Mouse (Mus musculus): ENCODE results near the gene Katnal1. TPM values are rescaled to one million over a fixed set of nuclear protein-coding genes. Genes with fewer than 3 reads are reported as not detected.

Katnal1 gene
- polyA plus RNA-seq, 1 experiment from 2014 or later = 39.7 TPM

DNA sequence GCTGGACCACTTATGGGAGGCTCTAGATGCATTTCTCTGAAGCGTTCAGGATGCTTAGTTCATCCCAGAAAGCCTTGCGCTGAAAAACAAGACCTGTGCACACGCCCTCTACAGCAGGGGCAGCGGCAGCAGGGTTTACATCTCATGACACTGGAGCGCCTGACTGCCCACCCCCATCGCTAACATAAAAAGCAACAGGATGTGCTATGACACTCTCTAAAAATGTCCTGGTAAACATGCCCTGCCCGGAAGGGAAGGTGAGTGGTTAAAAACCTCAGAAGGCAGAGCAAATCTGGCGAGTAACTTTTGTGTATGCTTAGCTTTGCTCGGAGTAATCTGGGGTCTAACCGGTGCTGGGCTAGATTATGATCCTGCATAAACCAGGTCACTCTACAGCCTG is 62.5 kb downstream of the Katnal1 start:
- H3K9me3 ChIP-seq = no peaks in the 10 kb centered on the region
- H3K27me3 ChIP-seq = no peaks in the 10 kb centered on the region
- H3K4me1 ChIP-seq = peaks cover 6% of the 10 kb centered on the region; the same call in 1 of the 2 replicates
- no peak overlapping the region for H3K4me3 ChIP-seq
- no peak overlapping the region for H3K4me2 ChIP-seq (replicated peaks)
- H3K36me3 ChIP-seq = no peaks in the 10 kb centered on the region
- H3K27ac ChIP-seq (replicated peaks) = no peak overlapping the region
- no peak for ATAC-seq (ENCODE audit: low FRiP score, low read depth)
- no peak overlapping the region for H3K9ac ChIP-seq (replicated peaks)
- WGBS = 82% methylated on average over 10 of the region's 10 CpGs

DNA sequence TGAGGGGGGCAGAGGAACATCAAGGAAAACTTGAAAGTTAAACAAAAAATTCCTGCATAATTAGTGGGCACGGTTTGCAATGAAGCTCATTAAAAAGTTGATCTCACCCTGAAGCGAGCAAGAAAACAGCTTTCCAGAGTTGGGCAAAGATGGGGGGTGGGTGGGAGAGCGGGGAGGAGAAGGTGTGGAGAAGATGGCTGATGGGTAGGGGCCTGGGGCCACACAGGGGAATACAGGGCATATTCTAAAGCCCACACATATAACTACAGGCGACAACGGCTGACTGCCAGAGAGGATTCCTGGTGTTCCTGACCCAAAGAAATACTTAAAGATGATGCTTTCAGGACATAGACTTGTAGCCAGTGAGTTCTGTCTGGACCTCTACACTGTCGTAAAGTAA is 65.7 kb downstream of the Katnal1 start:
- WGBS = 69% methylated on average over 6 of the region's 6 CpGs
- Histone ChIP-seq H3K4me1 (peaks cover 6% of the 10 kb centered on the region; the same call in 1 of the 2 replicates), H3K4me2 (replicated peaks) (no peak overlapping the region), H3K27me3 (no peaks in the 10 kb centered on the region), H3K9ac (replicated peaks) (no peak overlapping the region), H3K4me3 (no peak overlapping the region), H3K27ac (replicated peaks) (no peak overlapping the region), H3K36me3 (no peaks in the 10 kb centered on the region), H3K9me3 (no peaks in the 10 kb centered on the region)
- ATAC-seq (ENCODE audit: low FRiP score, low read depth) = no peak

DNA sequence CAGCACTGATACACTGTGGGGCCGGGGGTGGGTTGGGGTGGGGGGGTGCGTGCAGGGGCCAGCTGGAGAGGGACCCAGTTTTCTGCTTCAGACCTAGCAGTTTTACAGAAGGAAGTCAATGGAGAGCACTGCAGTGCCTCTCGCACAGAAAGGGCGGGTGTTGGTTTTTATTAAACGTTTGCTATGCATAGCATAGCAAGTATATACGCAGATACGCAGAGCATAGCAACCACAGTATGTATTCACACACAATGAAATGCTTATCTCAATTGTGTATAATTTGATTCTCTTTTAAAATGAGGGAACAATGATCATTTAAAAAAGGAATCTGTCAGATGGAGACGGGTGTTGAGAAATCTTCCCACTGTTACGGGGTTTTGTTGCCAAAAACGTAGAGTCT is 66.3 kb downstream of the Katnal1 start:
- Histone ChIP-seq H3K9me3 (no peaks in the 10 kb centered on the region), H3K27ac (replicated peaks) (no peak overlapping the region), H3K4me3 (no peak overlapping the region), H3K27me3 (no peaks in the 10 kb centered on the region), H3K36me3 (no peaks in the 10 kb centered on the region), H3K4me2 (replicated peaks) (no peak overlapping the region), H3K4me1 (peaks cover 6% of the 10 kb centered on the region; the same call in 1 of the 2 replicates), H3K9ac (replicated peaks) (no peak overlapping the region)
- 74% methylated on average over 10 of the region's 10 CpGs for WGBS
- ATAC-seq (ENCODE audit: low FRiP score, low read depth) = no peak

DNA sequence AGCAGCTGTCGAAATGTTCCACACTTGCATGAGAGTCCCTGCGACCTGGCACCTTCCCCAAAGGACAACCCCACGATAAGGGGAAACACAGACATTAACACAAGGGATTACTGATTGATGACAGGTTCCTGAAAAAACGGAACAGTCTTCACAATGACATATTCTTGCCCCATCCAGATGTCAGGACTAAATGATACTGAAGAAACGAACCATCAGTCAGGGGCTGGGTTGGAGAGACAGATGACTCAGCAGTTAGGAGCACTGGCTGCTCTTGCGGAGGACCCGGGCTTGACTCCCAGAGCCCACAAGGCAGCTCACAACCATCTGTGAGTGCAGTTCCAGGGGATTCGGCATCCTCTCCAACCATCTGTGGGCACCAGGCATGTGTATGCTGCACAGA is 67.0 kb downstream of the Katnal1 start:
- H3K27ac ChIP-seq (replicated peaks) = no peak overlapping the region
- ATAC-seq (ENCODE audit: low FRiP score, low read depth) = no peak
- no peaks in the 10 kb centered on the region for H3K36me3 ChIP-seq
- no peak overlapping the region for H3K4me2 ChIP-seq (replicated peaks)
- no peak overlapping the region for H3K9ac ChIP-seq (replicated peaks)
- no peak overlapping the region for H3K4me3 ChIP-seq
- H3K9me3 ChIP-seq = no peaks in the 10 kb centered on the region
- 74% methylated on average over 8 of the region's 8 CpGs for WGBS
- no peaks in the 10 kb centered on the region for H3K27me3 ChIP-seq
- peaks cover 6% of the 10 kb centered on the region; the same call in 1 of the 2 replicates for H3K4me1 ChIP-seq

DNA sequence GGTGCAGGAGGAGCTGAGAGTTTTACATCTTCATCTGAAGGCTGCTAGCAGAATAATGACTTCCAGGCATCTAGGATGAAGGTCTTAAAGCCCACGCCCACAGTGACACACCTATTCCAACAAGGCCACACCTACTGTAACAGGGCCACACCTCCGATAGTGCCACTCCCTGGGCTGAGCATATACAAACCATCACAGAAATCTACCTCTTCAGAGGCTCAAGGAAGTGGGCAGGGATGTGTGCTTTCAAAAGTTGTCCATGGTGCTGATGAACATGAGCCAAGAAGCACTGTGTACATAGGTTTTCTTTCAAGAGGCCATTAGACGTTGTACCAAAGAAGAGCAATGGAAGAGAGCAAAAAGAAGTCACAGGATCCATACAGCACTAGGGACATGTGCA is 71.6 kb downstream of the Katnal1 start:
- WGBS = 91% methylated on average over 3 of the region's 3 CpGs
- Histone ChIP-seq H3K9me3 (no peaks in the 10 kb centered on the region), H3K36me3 (no peaks in the 10 kb centered on the region), H3K4me1 (peaks cover 6% of the 10 kb centered on the region; the same call in 1 of the 2 replicates), H3K27ac (replicated peaks) (no peak overlapping the region), H3K4me2 (replicated peaks) (no peak overlapping the region), H3K4me3 (no peak overlapping the region), H3K27me3 (no peaks in the 10 kb centered on the region), H3K9ac (replicated peaks) (no peak overlapping the region)
- ATAC-seq (ENCODE audit: low FRiP score, low read depth) = no peak

DNA sequence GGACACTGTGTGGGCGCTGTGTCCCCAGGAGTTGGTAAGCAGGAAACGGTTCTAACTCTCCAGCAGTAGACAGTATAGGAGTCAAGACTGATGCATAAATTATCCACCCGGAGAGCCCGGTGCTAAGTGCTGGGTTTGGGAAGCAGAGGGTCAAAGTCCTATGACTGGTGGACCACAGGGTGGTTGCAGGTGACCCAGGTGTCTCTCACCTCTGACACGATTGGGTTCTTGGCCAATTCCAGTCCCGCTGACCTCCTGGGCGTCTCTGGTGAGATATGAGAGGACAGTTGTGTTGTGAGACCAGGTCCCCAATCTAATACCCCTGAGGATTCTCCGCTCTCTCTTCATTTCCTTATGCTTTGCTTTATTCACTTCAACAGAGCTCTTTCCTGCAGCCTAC is 74.1 kb downstream of the Katnal1 start:
- Histone ChIP-seq H3K27me3 (no peaks in the 10 kb centered on the region), H3K9ac (replicated peaks) (no peak overlapping the region), H3K36me3 (no peaks in the 10 kb centered on the region), H3K4me1 (peaks cover 6% of the 10 kb centered on the region; the same call in 1 of the 2 replicates), H3K27ac (replicated peaks) (no peak overlapping the region), H3K9me3 (no peaks in the 10 kb centered on the region), H3K4me3 (no peak overlapping the region), H3K4me2 (replicated peaks) (no peak overlapping the region)
- 83% methylated on average over 8 of the region's 8 CpGs for WGBS
- ATAC-seq (ENCODE audit: low FRiP score, low read depth) = no peak

DNA sequence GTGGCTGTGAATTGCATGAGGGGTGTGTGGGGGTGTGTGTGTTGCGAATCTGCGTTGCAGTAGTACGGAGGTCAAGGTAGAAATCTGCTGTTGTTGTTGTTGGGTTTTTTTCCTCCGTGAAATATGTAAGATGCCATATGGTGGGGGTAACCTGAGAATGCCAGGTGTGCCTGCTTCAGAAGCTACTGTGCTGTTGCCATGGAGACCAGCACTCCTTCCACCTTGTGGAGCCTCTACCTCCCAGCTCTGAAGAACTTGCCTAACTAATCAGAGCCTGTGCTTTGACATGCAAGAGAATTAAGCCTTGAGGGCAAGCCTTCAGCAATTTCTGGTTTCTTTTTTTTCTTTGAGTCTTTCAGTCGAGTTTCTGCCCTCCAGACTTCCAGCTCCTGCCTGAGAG is 75.0 kb downstream of the Katnal1 start:
- ATAC-seq (ENCODE audit: low FRiP score, low read depth) = no peak
- H3K27me3 ChIP-seq = no peaks in the 10 kb centered on the region
- no peak overlapping the region for H3K9ac ChIP-seq (replicated peaks)
- no peaks in the 10 kb centered on the region for H3K9me3 ChIP-seq
- peaks cover 6% of the 10 kb centered on the region; the same call in 1 of the 2 replicates for H3K4me1 ChIP-seq
- no peak overlapping the region for H3K4me3 ChIP-seq
- no peak overlapping the region for H3K4me2 ChIP-seq (replicated peaks)
- 40% methylated on average over 5 of the region's 5 CpGs for WGBS
- no peak overlapping the region for H3K27ac ChIP-seq (replicated peaks)
- H3K36me3 ChIP-seq = no peaks in the 10 kb centered on the region

DNA sequence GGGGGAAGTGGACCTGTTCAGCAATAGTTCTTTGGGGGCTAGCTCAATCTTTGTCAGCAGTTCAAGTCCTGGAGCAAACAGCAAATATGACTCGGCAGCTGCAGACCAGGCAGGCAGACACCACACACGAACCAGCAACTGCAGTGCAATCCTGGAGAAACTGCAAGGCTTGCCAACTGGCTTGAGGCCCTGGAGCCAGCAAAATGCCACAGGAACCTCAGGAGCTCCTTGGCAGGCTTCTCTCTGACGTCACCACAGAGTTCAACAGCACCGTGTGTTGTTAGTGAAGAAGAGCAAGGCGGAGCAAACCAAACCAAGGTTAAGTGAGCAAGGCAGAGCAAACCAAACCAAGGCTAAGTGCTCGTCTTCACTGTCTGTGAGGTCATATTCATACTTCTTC is 79.6 kb downstream of the Katnal1 start:
- Histone ChIP-seq H3K9me3 (no peaks in the 10 kb centered on the region), H3K4me3 (no peak overlapping the region), H3K4me1 (peaks cover 9% of the 10 kb centered on the region), H3K9ac (replicated peaks) (no peak overlapping the region), H3K27me3 (no peaks in the 10 kb centered on the region), H3K36me3 (no peaks in the 10 kb centered on the region), H3K4me2 (replicated peaks) (no peak overlapping the region), H3K27ac (replicated peaks) (no peak overlapping the region)
- 93% methylated on average over 6 of the region's 6 CpGs for WGBS
- no peak for ATAC-seq (ENCODE audit: low FRiP score, low read depth)

DNA sequence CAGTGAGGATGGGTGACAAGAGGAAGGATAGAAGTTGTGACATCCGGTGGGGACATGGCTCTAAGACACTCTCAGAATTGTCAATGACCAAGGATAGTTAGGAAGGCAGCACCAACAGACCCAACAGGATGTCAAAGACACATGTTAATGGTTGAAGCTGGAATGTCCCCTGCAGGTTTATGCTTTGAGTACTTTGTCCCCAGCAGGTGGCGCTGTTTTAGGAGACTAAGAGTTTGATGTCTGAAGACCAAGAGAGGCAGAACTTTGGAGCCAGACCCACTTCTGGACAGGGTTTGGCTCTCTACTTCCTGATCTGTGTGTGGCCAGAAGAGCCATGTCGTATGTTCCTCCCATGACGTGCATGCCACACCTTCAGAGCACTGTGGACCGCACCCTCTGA is 82.1 kb downstream of the Katnal1 start:
- Histone ChIP-seq H3K36me3 (no peaks in the 10 kb centered on the region), H3K9ac (replicated peaks) (no peak overlapping the region), H3K4me1 (peaks cover 8% of the 10 kb centered on the region; the same call in 1 of the 2 replicates), H3K9me3 (no peaks in the 10 kb centered on the region), H3K27ac (replicated peaks) (no peak overlapping the region), H3K4me3 (no peak overlapping the region), H3K27me3 (no peaks in the 10 kb centered on the region), H3K4me2 (replicated peaks) (no peak overlapping the region)
- no peak for ATAC-seq (ENCODE audit: low FRiP score, low read depth)
- 94% methylated on average over 5 of the region's 5 CpGs for WGBS

DNA sequence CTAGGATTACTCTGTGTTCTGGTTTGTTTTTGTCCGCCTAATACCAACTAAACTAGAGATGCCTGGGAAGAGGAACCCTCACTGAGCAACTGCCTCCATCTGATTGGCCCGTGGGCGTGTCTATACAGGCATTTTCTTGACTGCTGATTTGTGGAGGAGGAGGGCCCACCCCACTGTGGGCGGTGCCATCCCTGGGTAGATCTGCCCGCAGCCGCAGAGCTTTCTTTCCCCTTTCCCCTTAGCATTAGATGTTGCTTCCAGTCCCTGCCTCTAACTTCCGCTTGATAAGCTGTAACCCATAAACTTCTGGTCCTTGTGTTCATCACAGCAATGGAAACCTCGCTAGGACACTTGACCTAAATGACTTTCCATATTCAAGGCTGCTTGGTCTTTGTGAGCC is 92.1 kb downstream of the Katnal1 start:
- Histone ChIP-seq H3K4me1 (no peaks in the 10 kb centered on the region; the same call in 1 of the 2 replicates), H3K4me2 (replicated peaks) (no peak overlapping the region), H3K27ac (replicated peaks) (no peak overlapping the region), H3K4me3 (no peak overlapping the region), H3K9ac (replicated peaks) (no peak overlapping the region), H3K9me3 (no peaks in the 10 kb centered on the region), H3K36me3 (no peaks in the 10 kb centered on the region), H3K27me3 (peaks cover 23% of the 10 kb centered on the region)
- no peak for ATAC-seq (ENCODE audit: low FRiP score, low read depth)
- 35% methylated on average over 8 of the region's 8 CpGs for WGBS

DNA sequence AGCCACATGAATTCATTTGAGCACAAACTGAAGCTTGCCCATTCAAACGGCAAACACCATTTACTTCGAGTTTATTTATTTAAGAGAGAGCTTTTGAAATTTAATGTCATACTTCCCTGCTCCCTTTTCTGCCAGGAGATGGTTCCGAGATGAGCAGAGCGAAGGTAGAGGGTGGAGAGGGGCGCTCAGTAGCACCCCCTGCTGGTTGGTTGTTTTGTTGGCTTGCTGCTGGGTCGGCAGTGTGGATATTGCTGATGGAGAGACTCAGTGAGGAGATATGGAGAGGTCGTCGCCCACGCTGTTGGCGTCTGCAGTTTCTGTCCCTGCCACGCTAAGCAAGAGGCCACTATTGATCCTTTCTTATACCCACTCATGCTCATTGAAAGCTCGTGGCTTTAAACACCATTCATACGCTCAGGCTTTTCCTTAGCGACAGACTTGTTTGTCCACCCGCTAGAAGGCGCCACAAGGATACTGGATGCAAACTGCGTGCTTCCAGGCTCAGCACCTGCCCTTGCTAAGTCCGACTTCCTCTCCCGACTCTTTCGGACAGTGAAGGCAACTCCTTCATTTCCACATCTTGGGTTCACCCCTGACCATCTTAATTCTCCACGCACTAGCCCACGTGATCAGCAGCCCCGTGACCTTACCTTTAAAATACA is 97.4 kb downstream of the Katnal1 start:
- peak overlapping the region; percentile 16 for H3K4me3 ChIP-seq
- H3K9ac ChIP-seq (replicated peaks) = no peak overlapping the region
- peak overlapping the region; percentile 45 for H3K4me2 ChIP-seq (replicated peaks)
- WGBS = 4% methylated on average over 23 of the region's 23 CpGs
- ATAC-seq (ENCODE audit: low FRiP score, low read depth) = peak; percentile 66
- H3K27ac ChIP-seq (replicated peaks) = no peak overlapping the region
- no peaks in the 10 kb centered on the region for H3K36me3 ChIP-seq
- peaks cover 33% of the 10 kb centered on the region for H3K27me3 ChIP-seq
- no peaks in the 10 kb centered on the region for H3K9me3 ChIP-seq
- peaks cover 5% of the 10 kb centered on the region for H3K4me1 ChIP-seq

DNA sequence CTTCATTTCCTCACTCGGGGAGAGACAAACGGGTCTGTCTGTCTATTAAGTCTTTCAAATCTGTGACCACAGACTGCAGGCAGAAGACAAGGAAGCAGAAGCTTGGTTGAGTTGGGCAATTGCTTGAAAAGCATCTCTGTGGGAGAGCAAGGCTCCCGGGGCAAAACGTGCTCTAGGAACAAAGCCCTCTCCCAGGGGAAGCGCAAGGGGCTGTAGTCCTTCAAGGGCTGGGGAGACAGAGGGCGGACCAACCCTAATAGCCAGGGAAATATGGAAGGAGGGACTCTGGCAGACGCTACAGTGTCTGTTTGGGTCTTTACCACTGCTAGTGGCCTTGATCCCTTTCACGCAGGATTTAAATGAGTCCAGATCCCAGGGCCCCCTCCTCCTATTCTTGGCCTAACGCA is 98.0 kb downstream of the Katnal1 start:
- 0 out of 2 replicates have a peak overlapping the region, but pooled peaks have one; percentile 8 for H3K27ac ChIP-seq (replicated peaks)
- no peak overlapping the region; the same call in 1 of the 2 replicates for H3K9ac ChIP-seq (replicated peaks)
- peak overlapping the region; percentile 45 for H3K4me2 ChIP-seq (replicated peaks)
- ATAC-seq (ENCODE audit: low FRiP score, low read depth) = peak; percentile 44; the same call in 1 of the 2 replicates
- H3K4me1 ChIP-seq = peaks cover 5% of the 10 kb centered on the region
- H3K9me3 ChIP-seq = no peaks in the 10 kb centered on the region
- WGBS = 1% methylated on average over 9 of the region's 9 CpGs
- peak overlapping the region; percentile 16 for H3K4me3 ChIP-seq
- H3K36me3 ChIP-seq = no peaks in the 10 kb centered on the region
- peaks cover 33% of the 10 kb centered on the region for H3K27me3 ChIP-seq

DNA sequence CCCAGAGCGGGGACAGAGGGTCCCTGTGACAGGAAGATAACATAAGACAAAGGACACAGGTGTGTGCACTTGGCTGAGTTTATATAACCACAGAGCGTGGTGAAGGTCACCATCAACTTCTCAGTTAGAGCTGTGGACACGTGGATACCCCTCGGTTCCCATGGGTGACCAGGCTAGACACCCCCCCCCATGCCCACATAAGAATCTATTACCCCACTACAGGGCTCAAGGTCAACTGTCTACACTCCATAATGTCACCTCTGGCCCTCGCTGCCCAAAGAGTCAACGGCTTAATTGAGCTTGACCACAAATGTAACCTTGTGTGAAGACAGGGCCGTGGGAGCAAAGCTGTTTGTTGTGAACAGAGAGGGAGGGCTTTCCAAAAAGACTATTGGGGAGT is 103.4 kb downstream of the Katnal1 start:
- Histone ChIP-seq H3K27ac (replicated peaks) (no peak overlapping the region), H3K36me3 (no peaks in the 10 kb centered on the region), H3K4me3 (no peak overlapping the region), H3K27me3 (peaks cover 19% of the 10 kb centered on the region), H3K9ac (replicated peaks) (no peak overlapping the region), H3K4me1 (peaks cover 4% of the 10 kb centered on the region), H3K9me3 (no peaks in the 10 kb centered on the region), H3K4me2 (replicated peaks) (no peak overlapping the region)
- WGBS = 82% methylated on average over 7 of the region's 7 CpGs
- ATAC-seq (ENCODE audit: low FRiP score, low read depth) = no peak
